Mouse (Mus musculus) NIH3T3 (cell line): ENCODE results near the gene Gm4353.

Experiments used
- DNase-seq: peaks from one replicate; pipeline ENCODE4 v3.0.0-alpha.2; 2012; ENCODE audit warnings: low read depth

Gm4353 gene

DNA sequence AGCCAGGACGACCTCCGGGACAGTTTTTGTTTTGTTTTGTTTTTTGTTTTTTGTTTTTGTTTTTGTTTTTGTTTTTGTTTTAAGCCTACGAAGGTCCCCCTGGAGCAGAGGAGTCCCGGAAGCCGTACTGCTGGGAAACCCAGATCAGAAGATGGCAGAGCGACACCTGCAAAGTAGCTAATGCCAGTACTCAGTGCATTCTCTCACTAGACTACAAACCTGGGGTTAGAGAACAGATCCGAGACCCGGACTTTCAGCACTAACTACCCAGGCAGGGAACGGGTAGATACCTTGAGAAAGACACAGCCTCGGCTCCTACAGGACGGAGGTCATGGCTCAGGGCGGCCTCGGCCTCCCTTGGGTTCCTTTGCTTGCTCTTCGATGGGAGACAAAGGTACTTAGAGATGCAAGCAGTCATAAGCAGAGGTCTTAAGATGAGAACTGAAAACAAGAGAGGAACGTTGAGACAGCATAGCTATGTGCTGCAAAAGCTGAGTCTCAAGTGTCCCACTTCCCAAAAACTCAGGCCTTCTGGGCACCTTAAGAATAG, 43.9 kb downstream of the Gm4353 start:
- DNase-seq = no peak

DNA sequence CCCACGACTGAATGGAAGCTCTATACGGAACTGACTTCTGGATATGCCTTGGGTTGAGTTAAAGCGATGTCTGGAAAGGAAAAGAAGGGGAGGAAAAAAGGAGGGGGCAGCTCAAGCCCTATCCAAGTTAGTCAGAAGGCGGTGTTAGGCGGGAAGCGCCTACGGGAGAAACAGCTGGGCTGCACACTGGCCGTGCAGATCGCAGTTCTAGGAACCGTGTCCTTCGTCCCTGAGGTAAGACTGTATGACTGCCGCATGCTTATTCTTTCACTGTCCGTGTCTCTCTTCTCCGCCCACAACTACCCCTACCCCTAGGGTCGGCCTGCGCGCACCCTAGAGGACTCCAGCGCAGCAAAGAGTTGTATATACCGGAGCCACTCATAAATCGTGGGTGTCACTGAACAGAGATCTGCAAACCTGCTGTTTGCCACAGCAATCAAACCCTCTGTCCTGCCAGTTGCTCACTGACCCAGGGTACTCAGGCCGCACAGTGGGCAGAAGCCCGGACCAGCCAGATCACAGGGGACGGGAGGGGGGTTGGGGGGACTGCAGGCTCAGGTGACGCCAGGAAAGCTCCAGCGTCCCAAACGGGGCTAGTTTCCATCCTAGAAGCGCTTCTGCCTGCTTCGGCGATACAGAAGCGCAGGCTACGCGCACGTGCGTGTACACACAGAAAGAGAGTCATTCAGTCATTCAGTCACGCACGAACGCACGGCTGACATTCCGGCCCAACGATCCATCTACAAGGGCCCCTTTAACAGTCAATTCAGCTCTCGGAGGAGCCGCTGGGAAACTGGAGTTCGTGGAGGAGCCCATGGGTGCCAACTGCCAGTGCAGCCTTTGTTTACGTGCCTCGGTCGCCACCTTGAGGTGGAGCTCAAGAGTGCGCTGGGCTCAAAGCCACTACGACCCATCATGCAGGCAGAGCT, 44.6 kb downstream of the Gm4353 start:
- DNase-seq = peak; percentile 84

DNA sequence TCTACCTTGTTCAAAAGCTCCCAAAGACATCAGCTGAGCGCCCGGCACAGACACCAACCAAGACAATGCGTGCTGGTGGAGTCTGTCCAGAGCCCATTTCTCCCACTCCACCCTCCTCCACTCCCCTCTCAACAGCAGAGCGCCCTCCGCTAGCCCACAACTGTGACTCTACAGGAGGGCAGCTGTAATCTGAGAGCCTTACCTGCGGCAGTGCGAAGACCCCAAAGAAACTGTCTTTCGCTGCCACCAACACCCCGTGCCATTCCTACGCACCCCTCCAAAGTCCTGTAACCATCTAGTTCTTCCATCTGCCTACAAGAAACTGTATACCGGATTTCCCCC, 45.3 kb downstream of the Gm4353 start, which contains the start of gene 1110004F10Rik:
Gene 1110004F10Rik (plus strand): TSS at position 202 of the 342 bp plus-strand sequence.
- no peak for DNase-seq

DNA sequence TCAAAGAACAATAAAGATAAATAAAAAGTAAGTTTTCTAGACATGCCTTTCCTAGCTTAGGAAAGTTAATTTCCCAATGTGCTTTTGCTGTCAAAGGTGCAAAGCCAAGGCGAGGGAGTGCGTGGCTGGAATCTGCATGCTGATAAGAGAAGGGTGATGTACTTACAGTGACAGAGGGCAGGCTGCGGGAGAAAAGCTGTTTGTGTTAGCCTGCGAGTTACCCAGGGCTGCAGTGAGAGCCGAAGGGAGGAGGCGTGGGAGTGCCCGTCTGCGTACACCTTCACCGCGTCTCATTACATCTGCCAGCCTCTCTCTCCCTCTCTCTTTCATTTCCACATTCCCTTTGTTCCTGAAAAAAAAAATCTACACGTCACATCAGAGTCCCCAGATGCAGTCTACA, 45.9 kb downstream of the Gm4353 start, which contains the start of gene Sox6:
Gene Sox6 (minus strand): TSS at position 286 of the 400 bp plus-strand sequence.
- DNase-seq = no peak

DNA sequence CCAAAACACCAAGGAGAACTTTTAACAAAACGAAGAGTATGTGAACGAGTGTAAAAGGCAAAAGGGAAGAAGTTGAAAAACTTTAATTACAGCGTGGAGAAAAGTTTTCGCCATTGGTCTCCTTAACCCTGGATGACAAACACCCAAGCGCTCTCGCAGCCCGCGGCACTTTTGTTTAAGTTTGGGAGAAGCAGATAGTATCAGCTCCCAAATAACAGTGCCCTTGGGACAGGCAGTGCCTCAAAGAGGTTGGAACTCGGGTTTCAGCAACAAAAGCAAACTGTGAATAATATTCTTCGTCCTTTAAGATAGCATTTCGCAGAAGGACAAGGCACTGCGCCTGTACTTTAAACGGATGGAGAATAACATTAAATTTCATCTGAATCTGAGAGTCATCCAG, 46.4 kb downstream of the Gm4353 start:
- DNase-seq = no peak

DNA sequence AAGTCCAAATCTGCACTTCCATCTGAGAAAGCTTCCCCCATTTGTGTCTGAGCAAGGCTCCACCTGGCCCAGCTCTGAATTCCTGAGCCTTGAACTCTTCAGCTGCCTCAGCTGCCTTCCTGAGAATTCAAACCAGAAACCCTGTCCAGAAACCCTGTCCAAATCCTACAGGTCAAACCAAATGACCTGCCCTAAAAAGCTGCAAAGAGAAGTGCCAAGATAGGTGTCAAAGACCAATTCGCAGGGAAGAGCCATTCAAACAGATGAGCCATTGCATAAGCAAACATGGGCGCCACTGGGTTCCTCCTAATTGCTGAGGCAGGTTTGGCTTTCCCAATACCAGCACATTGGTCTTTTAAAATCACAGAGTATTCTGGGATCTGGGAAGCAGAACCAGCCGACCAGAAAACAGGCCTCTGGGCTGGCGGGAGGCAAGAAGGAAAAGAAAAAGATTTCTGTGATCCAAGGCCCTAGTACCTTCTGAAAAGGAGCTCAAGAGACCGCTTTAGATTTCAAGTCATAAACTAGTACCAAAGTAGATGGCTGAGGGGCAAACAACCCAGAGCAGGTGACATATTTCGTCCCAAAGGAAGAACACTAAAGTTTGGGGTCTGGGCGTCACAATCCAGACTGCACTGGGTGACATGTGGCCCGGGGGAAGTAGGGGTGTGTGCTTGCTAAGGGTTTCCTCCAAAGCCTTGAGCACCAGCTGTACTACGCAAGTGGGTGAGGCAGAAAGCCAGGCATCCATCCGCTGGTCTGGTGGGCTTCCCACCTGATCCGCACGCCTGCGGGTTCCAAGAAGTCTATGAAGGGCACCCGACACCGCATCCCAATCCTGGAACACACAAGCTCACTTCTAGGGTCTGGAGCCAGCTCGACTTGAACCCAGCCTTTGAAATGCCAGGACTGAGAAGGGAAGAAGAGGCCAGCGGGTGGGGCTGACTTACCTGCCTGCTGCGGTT, 47.6 kb downstream of the Gm4353 start:
- no peak for DNase-seq

DNA sequence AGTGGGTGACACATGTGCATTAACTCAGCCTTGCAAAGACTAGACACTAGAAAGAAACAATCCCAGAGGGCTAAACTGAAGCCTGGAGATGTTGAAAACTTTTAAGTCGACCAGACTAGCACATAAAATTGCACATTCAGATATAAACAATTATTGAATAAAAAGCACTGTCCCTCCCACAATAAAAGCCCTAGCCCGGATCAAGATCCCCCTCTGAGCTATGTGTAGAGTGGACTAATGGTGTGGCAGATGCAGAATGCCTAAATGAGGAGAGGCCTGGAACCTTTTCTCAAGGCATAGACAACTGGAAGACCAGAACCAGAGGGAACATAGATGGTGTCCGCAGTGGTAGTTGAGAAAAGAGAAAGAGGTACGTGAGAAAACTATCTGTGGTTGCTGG, 48.9 kb downstream of the Gm4353 start:
- DNase-seq = no peak

DNA sequence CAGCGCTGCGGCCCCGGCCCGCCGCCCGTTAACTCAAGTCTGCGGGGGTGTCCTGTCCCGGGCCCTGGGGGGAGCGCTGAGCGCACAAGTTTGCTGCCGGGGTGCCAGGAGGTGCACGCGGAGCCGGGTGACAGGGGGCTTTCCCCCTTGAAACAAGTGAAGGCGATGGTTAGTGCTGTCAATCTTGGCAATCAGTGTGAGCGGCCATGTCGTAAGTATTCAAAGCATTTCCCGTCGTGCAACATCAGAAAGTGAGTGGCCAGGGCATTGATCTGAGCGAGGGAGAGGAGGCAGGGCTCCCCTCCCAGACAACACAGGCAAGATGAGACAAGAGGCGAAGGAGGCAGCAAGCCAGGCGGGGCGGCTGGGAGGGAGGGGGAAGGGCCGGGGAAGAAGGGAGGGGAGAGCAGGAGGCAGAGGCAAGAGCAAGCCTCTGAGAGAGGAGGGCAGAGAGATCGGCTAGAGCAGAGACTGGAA, 50.1 kb downstream of the Gm4353 start:
- DNase-seq = no peak

DNA sequence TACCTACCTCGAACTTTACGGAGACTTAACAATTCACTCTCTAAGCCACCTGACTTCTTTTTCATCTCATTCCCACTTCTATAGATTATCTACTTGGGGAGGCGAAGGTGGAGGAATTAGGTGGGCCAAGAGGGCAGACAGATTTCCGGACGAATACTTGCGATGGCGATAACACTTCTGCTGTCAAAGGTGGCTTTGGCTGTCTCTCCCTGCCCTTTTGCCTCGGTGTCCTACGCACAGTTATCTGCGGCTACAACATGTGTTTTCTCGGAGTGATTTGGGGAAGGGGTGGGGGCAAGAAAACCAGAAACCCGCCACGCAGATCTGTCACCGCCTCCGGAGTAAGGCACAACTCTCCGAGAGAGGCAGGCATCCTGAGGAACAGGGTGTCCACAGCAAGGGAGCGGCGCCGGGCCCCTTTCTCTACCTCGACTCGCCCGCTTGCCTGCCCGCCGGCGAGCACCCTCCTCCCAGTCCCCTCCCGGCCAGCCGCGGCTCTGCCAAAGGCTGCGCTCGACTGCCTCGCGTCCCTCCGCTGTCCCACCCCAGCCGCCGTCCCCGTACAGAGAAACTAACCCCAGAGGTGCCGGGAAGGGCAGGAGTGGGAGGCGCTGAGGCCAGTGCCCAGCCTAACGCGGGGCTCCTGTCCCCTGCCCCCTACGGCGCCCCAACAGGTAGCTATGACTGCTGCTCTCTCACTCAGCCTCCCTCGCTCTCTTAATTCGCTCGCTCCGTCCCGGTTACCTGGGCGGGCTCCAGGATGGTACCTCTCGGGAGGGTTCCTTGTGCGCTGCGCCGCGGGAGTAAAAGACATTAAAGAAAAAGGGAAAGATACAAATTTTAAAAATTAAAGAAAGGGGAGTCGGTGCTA, 50.8 kb downstream of the Gm4353 start:
- DNase-seq = no peak
